Mouse (Mus musculus): ENCODE measurements around the gene Minos1. TPM values are rescaled to one million over a fixed set of nuclear protein-coding genes. Genes with fewer than 3 reads are reported as not detected.

The Minos1 gene
- polyA plus RNA-seq, 1 experiment: 68.2 TPM

- no peak for DNase-seq (ENCODE audit: low read depth)
Observed at GRCm38 (mm10) chr4:139064831-139065230, 66.1 kb downstream of the Minos1 start.

DNA sequence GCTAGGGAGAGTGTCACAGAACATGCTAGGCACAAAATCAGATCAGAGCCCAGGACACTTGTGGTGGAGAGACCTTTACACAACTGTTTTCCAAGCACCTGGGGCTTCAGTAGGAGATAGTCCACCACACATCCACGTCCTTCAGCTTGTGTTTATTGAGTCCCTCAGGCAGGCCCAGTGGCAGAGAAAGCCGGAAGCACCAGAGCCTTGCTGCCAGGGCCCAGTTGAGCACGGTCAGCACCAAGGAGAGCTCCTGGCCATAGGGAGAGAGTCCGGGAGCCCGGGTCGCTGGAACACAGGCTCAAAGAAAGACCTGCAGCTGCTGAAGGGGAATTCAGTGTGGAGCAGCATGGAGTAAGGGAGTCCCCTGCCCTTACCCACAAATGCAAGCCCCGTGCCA, 71.3 kb downstream of the Minos1 start:
- DNase-seq (ENCODE audit: low read depth): no peak

DNA sequence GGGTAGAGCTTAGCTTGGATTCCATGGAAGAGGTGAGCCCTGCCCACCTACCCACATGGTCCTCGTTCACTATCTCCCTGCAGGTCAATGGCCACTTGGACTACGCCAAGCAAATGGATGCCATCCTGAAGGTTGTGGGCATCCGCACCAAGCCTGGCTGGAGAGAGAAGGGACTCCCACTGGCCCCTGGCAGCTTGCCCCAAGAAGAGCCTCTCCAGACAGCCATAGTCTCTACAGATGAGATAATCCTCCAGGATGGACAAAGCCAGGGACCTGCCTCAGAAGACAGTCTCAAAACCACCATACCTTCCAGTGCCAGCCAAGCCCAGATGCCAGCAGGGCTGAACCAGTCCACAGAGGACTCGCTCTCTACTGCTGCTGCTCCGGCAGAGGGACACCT, 72.9 kb downstream of the Minos1 start:
- no peak for DNase-seq (ENCODE audit: low read depth)

GRCm38 (mm10) chr4:139057291-139057690, 73.6 kb downstream of the Minos1 start:
- no peak for DNase-seq (ENCODE audit: low read depth)

DNA sequence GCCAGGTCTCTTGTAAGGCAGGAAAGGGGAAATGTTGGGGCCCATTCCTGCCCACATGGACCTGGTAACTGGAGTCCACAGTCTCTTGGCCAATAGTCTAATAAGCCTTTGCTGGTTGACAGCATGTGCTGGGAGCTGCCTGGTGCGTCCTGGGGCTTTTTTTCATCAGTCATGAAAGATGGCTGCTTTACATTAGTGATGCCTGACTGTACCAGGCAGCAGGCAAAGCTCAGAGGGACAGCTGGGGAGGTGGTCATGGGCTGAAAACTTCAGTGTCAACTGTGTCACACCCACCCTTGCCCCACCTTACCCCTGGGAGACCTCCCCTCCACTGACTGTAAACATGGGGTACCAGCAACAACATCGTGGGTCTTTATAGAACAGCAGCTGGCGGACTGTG, 75.2 kb downstream of the Minos1 start:
- DNase-seq (ENCODE audit: low read depth): no peak

GRCm38 (mm10) chr4:139055336-139055735, 75.6 kb downstream of the Minos1 start:
- no peak for DNase-seq (ENCODE audit: low read depth)

DNA sequence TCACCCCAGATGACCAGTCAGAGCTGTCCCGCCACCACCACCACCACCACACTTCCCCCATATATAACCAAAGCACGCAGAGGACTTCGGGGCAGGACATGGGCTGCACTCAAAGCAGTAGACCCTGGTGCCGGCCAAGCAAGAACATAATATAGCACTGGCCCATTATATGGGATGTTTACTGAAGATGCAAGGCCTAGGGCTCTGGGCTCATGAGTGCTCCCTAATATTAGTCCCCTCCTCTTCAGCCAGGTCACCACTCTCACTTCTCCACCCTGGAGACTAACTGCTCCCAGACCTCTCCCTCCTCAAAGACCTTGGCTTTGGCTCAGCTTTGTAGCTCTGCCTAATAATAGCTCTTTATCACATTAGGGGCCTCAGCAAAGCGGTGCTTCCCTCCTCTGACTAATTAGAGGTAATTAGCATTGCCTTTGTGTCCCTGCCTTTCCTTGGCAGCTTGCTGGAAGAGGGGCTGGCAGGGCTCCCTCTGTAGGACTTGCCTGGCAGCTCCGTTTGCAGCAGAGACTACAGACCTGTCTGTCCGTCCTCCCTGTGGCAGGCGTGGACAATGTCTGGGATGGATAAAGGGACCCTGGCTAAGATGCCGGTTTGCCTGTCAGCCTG, 76.5 kb downstream of the Minos1 start:
- DNase-seq (ENCODE audit: low read depth): no peak

DNA sequence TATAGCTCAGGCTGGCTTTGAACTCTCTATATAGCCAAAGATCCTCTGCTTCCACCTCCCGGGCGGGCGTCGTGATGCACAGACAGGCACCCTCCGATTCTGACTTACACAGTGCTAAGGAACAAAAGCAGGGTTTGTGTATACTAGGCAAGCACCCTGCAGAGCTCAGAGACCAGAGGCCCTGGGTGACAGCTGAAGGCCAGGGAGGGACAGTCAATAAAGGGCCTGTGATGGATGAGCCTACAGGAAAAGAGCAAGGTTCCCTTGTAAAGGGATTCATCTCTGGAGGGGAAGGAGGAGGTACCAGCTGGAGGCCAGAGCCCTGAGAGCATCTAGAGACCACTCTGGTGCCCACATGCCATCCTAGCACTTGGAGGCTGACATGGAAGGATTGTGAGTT, 77.5 kb downstream of the Minos1 start:
- DNase-seq (ENCODE audit: low read depth): no peak

DNA sequence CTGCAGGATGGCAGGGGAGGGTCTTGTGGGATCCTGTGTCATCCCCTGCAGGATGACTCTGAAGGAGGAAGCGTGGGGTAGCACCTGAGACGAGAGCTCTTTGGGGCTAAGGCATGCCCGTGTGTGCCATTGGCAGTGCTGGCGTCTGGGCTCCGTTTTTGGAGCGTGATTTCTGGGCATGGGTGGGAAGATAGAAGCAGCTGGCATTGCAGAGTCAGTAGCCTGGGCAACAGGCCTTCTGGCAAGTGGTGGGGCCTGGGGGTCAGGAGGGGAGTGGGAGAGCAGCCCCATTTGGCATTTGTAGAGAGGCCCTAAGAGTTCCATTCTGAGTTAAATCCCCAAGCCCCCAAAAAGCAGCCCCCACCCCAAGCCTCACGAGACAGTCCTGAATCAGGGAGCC, 78.1 kb downstream of the Minos1 start:
- no peak for DNase-seq (ENCODE audit: low read depth)

Other genes starting within 250 kb of the Minos1 start
- 7.6 and 9.4 TPM in 2 replicates for gene Otud3, start 217.2 kb downstream of the Minos1 start, polyA plus RNA-seq (2012; rRNA removed)
- 96.1 and 101 TPM in 2 replicates for gene Rnf186, start 164.0 kb downstream of the Minos1 start, polyA plus RNA-seq (2012; rRNA removed)
- gene Tmco4, start 158.2 kb downstream of the Minos1 start, polyA plus RNA-seq (2012; rRNA removed): 20.7 and 21.5 TPM in 2 replicates
- gene Htr6, start 55.5 kb downstream of the Minos1 start, polyA plus RNA-seq (2012; rRNA removed): 0.09 and 0.18 TPM in 2 replicates
- gene Nbl1, start 38.1 kb downstream of the Minos1 start, polyA plus RNA-seq (2012; rRNA removed): 110 and 121 TPM in 2 replicates
- 116 and 142 TPM in 2 replicates for gene Capzb, start 61.8 kb upstream of the Minos1 start, polyA plus RNA-seq (2012; rRNA removed)
- gene Pqlc2, start 179.6 kb upstream of the Minos1 start, polyA plus RNA-seq (2012; rRNA removed): 55.6 and 61.1 TPM in 2 replicates
- 91.7 and 164 TPM in 2 replicates for gene Akr7a5, start 179.6 kb upstream of the Minos1 start, polyA plus RNA-seq (2012; rRNA removed)
- 19.6 and 19.9 TPM in 2 replicates for gene Mrto4, start 221.5 kb upstream of the Minos1 start, polyA plus RNA-seq (2012; rRNA removed)
- 35.2 and 42.2 TPM in 2 replicates for gene Emc1, start 221.5 kb upstream of the Minos1 start, polyA plus RNA-seq (2012; rRNA removed)
- 156 and 159 TPM in 2 replicates for gene Ubr4, start 221.5 kb upstream of the Minos1 start, polyA plus RNA-seq (2012; rRNA removed)

Measured in gonadal fat pad, adult 2 months (tissue).